Mouse (Mus musculus) heart, postnatal 0 days (tissue): Measurements from ENCODE around the gene Hist1h4i.

Experiments used
- CTCF ChIP-seq: IDR thresholded peaks from 2 replicates; pipeline ENCODE4 v1.5.1; 2016; ENCODE audit warnings: antibody characterized with exemption, control low read depth, low read depth
- EP300 ChIP-seq: IDR thresholded peaks from 2 replicates; pipeline ENCODE4 v1.6.1; 2016; ENCODE audit warnings: antibody characterized with exemption, low read depth

DNA sequence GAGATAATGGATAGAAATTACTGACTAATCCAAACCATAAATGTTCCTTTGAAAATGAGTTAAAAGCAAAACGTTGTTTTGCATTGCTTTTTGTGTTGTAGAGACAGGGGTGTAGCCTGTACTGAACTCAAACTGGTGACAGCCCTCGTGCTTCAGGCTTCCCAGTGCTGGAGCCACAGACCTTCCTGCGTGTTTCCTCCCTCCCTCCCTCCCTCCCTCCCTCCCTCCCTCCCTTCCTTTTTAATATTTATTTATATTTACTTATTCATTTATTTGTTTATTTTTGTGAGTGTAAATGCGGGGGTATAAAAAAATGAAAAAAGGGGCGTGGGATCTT, 10.3 kb upstream of the Hist1h4i start:
- TF ChIP-seq CTCF (no peak), EP300 (no peak)
